Mouse (Mus musculus): ENCODE measurements around the gene Trap1.
"Not testable (repeated sequence)": the region's sequence is repeated elsewhere in the genome, so short reads cannot be mapped to it uniquely, and the experiment has no call there.

The Trap1 gene

DNA sequence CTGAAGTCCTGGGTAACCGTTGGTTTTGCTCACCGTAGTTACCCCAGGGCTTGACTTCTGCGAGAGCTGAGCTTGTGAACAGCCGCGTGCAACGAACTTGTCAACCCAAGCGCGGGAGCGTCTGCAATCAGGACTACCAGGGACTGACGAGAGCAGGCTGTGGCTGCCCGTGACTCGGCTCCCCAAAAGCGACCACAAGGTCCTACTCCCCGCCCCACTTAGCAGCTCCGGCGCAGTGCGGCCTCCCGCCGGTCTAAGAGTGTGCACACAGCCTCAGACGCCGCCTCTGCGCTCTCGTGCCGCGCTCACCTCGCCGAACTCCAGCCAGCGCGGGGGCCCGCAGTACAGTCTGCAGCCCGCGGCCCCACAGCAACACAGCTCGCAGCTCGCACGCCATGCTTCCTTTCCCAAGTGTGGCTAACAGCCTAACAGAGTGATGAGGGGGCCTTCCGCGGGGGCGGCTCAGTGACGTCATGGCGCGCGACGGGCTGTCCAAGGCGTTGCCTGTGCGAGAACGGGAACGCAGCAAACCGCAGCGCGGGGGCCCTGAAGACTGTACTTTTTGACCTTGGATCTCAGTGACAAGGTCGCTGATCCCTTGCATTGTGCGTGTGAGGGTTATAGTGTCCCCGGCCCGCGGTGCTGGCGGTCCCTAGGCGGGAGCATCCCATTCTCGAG lies at the start of gene Trap1:
Gene Trap1, minus strand, starts transcription at position 444 of the 678 bp plus-strand sequence.
- peak; percentile 89 to 93 for DNase-seq (ENCODE audit: low spot score in 2 of 2)

DNA sequence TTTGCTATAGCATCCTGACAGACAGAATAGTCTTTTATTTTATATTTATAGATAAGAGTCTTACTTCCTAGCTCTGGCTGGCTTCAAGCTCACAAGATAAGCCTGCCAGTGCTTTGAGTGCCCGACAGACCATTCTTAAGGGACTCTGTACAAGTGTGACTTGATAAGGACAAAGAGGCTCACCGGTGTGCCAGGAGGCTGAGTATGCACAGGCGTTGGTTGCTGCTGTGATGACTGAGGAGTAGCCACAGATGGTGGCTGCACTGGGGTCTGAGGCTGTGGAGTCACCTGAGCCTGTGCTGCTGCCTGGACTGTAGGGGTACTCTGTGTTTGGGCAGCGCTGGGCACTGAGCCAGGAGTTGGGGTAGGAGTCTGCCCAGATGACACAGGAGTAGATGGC lies 39.4 kb upstream of the Trap1 start:
- no peak for DNase-seq (ENCODE audit: low spot score in 2 of 2)

DNA sequence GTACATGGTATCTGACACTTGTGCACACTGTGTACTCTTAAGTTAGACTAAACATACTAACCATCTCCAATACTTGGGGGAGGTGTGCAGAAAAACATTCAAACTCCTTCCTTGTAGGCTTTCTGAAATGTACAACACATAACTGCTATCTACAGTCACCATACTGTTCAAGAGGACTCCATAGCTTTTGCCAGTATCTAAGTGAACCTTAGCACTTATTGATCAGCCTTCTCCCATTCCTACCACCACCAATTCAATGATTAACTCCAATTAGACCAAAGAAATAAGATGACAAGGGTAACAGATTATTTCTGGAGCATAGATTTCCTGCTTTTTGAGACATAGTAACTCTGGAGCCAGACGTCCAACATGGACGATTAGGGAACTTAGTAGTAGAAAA lies 22.7 kb upstream of the Trap1 start:
- no peak for DNase-seq (ENCODE audit: low spot score in 2 of 2)

DNA sequence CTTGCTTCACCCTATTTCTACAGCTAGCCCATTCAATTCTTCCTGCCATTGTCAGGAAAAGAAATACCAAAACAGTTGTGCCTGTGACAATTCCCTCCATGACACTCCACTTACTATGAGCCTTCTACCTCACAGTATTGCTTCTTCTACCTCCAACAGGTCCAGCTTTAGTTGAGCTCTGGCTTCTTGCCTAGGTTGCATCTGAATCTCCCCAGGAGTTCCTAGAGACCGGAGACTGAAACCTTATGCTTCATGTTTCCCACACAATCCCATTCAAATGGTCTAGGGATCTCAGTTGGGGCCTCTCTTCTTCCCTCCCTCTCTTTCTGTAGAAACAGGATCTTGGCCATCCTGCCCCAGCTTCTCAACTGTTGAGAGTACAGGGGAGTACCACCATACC lies 19.9 kb upstream of the Trap1 start:
- no peak for DNase-seq (ENCODE audit: low spot score in 2 of 2)

DNA sequence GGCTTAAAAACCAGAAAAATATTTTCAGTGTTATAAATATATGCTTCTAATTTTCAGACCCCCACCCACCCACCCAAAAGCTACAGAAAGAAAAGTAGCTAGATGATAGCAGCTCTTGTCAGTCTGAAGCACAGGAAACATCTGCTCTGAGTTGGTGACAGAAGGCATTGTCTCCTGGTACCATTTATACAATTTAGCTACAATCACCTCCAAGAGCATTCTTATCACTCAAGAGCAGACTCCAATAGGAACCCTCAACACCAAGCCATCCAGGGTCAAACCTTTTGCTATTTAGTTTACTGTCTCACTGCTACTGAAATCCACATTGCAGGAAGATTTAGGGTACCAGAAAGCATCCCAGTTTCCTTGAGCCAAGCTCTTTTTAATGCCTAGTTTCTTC lies 19.3 kb upstream of the Trap1 start:
- DNase-seq (ENCODE audit: low spot score in 2 of 2) = no peak

DNA sequence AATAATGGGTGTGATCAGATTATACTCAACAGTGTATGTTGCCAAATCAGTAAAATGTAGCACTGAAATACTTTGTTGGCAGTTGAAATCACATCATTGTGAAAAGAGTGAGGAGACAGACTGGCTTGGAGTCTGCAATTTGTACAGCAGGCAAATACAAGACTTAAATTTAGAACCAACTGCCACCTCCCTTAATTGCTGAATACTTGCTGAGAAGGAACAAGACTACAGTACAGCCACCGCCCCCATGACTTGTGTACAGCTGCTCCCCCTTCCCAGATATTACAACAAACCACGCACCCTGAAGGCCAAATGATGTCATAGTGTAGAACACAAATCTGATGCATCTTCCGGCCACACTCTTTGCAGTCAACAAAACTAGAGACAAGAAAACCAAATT lies 18.5 kb upstream of the Trap1 start:
- DNase-seq (ENCODE audit: low spot score in 2 of 2) = no peak

DNA sequence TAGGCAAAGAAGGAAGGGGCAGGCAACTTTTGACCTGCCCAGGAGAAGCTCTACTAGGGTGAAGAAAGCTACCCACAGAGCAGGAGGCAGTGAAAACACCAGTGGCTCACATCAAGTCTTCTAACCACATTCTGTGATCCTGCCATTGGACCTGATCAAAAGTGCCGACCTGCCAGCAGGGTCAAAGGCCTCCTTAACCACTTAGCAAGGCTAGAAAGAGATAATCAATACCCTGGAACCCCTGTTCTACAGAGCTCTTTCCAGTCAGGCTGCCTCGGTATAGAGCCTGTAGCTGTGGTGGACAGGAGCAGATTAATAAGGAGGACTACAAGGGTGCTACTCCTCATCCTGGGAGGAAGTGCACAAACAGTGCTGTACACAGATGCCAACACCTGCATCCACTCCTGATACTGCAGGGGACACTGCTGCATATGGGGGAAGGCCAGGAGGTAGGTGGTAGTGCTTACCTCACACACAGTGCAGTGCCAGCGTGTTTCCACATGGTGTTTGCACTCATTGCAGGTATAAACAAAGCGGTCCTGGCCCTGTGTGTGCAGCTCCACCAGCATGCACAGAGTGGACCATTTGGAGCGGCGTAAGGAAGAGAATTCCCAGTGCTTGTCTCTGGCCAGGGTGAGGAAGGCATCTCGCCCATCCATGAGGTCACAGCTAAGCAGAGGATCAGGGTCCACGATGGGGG lies 9.7 kb upstream of the Trap1 start:
- DNase-seq (ENCODE audit: low spot score in 2 of 2) = no peak

DNA sequence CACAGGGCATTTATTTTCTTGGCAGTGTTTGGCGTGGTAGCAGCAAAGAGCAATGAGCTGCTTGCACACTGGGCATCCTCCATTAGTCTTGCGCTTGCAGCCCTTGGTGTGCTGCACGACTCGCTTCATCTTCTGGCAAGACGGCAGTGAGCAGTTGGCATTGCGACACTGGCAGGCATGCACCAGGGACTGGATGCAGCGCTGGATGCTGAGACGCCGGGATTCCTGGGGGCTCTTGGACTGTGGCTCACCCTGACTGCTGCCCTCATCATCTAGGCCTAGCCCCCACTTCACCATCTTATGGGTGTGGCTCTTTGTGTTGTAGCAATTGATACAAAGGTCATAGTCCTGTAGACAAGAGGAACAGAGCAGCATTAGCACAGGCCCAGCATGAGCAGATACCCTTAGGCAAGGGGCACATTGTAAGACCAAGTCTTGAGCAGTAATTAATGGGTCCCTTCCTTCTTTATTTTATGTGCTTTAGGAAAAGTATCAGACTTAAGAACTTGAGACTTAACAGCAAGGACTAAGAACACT lies 8.3 kb upstream of the Trap1 start:
- DNase-seq (ENCODE audit: low spot score in 2 of 2) = no peak

DNA sequence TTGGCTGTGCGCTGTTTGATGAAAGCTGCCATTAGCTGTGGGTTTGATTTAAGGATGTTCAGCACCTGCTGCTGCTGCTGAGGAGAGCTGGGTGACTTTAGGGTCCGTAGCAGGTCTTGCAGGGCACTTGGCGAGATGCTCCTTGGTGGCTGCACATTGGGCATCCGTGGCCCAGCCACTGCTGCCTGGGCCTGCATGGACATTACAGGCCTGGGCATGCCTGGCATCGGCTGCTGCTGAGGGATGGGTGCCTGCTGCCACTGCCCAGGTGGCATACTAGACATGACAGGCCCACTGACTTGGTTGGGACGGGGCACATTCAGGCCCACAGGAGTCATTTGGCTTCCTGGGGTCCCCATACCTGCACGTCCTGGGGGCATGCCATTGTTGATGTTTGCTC lies 7.4 kb upstream of the Trap1 start:
- DNase-seq (ENCODE audit: low spot score in 2 of 2) = no peak

DNA sequence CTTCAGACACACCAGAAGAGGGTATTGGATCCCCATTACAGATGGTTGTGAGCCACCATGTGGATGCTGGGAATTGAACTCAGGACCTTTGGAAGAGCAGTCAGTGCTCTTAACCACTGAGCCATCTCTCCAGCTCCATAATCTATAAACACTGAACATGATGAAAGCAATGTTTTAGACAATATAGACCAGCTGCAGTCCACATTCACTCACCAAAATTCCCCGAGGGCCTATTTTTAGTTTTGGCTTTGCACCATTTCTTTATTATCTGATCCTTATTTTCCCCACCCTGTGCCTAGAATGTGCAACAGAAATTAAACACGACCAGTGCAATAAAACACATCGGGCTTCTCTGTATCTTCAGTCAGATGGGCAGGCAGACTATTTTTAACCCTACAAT lies 2.8 kb upstream of the Trap1 start:
- DNase-seq (ENCODE audit: low spot score in 2 of 2) = not testable (repeated sequence)

DNA sequence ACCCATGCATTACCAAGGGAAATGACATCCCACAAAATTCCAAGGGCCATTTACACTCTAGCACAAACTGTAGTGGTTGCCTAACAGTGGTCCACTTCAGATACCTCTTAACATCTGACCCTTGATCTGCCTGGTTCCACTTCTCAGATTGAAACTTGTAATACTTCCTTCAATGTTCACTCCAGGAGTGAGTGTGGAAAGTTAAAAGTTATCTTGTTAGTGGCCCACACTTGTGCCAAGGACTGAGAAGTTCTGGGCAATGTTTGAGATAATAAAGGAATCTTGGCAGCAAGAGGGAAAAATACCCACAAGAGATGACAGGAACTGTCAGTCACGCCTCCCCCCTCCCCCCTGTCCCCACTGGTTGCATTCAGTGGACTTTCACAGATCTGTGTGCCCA lies 2.0 kb upstream of the Trap1 start:
- peak; percentile 25 to 27 for DNase-seq (ENCODE audit: low spot score in 2 of 2)

DNA sequence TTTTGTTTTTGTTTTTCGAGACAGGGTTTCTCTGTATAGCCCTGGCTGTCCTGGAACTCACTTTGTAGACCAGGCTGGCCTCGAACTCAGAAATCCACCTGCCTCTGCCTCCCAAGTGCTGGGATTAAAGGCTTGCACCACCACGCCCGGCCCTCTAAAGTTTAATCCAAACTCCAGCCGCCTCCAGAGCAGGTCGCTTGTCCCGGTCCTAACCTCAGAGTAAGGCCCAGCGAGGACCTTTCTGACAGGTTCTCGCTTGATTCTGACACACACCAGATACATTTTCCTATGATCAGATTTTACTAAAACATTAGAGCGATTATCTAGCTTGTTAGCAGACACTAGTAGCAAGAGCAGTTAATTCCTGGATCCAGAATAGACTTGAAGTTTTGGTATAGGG lies 675 bp upstream of the Trap1 start:
- not testable (repeated sequence) for DNase-seq (ENCODE audit: low spot score in 2 of 2)

DNA sequence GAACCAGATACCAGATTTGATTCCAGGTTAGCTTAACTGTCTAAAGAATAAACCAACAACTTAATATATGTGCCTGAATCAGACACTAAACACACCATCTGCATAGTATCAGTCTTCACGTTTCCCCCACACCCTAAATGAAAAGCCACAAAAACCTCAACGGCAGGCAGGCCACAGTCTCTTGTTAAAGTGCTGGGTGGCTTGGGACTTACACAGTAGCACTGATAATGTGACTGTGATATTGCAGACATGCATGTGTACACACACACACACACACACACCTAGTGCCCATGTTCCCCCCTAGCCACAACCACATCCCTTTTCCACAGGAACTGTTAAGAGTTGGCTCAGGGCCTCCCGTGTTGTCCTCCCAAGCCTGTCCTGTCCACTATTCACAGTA lies 2.8 kb downstream of the Trap1 start:
- DNase-seq (ENCODE audit: low spot score in 2 of 2) = no peak

DNA sequence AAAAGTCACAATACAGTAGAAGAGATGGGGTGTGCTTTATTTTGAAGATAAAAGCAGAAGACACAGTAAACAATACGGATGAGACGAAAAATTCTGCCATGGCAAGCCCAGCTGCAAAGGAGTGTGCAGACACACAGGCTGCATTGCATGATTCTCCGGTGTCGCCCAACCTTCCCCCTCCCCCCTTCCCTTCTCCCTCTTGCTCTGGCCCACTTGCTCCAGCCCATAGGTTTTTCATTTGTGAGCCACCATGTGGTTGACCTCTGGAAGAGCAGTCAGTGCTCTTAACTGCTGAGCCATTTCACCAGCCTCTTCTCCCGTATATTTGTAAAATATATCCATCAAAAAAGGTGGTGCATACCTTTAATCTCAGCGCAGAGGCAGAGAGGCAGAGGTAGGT lies 3.3 kb downstream of the Trap1 start:
- no peak for DNase-seq (ENCODE audit: low spot score in 2 of 2)

DNA sequence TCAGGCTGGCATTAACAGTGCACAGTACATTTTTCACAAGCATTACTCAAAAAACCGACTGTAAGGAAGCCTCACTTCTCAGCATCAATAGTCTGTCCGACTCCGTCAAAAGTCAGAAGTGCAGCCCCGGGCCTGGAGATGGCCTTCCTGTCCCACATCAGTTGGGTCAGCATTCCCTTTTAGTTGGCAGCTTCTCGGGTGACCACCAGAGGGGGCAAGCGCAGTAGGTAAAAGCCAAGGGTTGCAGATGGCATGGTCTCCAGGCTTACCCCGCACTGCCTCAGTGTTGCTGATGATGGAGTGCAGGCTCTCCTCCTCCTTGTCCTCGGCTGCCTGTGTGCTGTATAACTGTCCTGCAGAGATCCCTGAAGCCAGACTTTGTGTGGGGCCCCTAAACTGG lies 9.0 kb downstream of the Trap1 start:
- peak in 1 of 2 experiments; percentile 43 for DNase-seq (ENCODE audit: low spot score in 2 of 2)

DNA sequence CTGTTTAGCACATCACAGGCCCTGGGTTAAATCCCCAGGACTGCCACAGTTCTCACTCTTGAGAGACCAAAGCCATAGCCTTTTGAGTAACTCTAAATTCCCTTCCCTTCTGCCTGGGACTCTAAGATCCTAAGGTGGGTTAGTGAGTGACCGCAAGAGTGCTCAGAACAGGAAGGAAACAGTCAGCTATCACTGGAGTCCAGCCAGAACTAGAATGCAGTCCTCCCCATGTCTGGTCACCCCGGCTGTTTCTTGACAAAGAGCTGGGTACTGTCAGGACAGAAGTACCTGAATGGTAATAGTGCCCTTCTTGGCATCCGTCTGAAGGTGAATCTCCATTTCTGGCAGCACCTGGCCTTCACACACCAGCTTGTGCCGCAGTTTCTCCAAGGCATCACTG lies 12.7 kb downstream of the Trap1 start:
- DNase-seq (ENCODE audit: low spot score in 2 of 2) = no peak

DNA sequence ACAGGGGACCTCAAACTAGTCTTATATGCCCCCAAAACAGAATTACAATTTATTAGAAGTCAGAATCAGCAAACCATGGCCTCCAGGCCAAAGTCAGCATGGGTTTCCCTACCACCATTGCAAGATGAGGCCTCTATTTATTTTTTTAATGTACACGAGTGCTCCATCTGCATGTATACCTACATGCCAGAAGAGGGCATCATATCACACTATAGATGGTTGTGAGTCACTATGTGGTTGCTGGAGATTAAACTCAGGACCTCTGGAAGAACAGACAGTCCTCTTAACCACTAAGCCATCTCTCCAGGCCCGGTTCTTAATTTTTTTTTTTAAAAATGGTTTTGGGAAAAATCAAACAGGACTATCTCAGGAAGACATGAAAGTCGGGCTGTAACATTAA lies 23.8 kb downstream of the Trap1 start:
- no peak for DNase-seq (ENCODE audit: low spot score in 2 of 2)

DNA sequence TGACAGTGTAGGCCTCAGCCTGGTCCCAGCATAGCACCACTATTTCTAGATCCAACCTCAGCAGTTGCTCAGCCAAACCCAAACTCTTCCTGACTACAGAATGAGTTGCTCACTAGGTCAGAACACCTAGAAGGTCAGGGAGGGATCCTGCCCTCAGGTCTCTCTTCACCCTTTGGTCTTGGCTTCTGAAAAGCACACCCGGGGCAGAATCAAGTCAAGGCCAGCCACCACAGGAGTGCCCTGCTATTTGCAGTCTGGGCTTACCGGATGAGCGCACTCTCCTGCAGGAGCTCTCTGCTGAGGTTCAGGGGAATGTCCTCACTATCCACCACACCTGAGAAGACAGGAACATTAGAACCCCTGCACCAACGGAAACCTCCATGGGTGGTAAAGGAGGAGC lies 25.0 kb downstream of the Trap1 start:
- DNase-seq (ENCODE audit: low spot score in 2 of 2) = no peak

DNA sequence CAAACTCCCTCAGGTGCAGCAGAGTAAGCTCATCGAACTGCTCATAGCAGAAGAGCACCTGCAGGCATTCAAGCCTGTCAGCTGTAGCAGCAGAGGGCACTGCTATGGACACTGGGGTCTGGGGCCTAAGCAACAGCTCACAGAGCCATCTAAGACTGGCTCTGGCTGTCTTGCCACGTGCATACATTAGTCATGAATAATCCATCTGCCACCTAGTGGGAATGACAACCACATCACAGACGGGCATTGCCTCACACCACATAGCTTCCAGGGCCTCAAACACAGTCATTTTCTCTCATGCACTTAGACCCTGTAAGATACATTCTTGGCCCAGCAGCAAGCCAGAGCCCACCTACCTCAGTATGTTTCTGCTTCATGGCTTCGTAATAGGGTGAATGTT lies 32.1 kb downstream of the Trap1 start:
- DNase-seq (ENCODE audit: low spot score in 2 of 2) = no peak

DNA sequence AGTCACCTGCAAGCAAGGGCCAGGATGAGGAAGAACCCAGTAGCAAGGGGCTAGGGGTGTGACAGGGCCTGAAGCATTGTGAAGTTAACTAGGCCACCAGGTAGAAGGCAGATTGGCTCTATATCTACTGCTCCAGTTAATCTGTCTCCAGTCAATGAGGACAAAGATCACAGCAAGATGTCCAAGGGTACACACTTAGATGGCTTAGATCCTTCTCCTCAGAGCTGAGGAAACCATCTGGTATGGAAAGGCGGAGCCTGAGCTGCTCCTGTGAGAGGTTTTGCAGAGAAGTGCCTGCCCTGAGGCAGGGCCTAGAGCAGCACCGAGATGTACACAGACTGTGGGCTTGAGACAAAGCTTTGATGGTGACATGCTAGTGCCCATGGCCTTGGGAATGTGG lies 33.5 kb downstream of the Trap1 start:
- DNase-seq (ENCODE audit: low spot score in 2 of 2) = no peak

DNA sequence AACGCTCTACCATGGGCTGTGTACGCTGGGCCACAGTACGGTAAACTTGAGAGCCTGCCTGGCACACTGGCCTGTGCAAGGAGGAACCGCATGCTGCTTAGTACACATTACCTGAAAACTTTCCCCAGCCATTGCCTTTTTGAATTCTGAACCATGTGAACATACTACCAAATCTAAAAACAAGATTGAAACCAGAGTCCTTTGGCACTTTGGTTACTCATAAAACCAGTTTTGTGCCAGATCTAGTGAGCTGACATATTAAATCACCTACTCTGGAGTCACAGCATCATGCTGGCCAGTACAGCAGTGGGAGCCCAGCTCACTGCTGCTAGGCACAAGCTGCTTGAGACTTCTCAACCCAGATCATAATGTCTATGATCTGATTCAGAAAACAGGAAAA lies 36.0 kb downstream of the Trap1 start:
- DNase-seq (ENCODE audit: low spot score in 2 of 2) = no peak

DNA sequence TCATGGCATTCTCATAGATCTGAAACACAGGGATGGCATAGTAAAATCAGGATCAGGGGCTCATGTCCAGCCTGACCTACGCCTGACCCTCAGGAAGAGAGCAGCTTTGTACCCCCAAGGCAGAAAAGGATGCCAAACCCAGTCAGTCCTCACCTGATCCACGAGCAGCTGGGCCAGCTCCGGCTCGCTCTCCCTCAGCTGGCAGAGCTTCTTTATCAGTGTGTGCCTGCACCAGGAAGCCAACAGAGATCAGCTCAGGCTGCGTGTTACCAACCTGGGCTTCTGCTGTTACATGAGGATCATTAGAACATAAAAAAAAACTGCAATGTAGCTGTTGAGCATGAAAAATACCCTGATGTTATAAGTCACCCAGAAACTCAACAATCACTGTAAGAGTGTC lies 37.4 kb downstream of the Trap1 start:
- no peak for DNase-seq (ENCODE audit: low spot score in 2 of 2)

DNA sequence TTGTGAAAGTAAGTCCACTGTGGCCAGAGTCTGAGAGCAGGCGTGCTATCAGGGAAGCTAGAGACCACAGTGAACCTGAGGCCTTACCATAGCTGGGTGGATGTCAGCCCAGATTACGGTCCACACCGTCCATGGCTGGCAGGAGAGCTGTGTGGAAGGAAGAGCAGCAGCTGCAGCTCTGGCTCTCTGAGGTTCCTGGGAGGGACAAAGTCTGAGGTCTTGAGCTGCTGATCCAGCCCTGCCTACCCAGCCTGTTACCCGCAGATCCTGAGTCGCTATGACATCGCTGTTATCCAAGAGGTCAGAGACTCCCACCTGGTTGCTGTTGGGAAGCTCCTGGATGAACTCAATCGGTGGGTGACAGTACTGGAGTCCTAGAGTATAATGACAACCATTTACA lies 39.9 kb downstream of the Trap1 start:
- DNase-seq (ENCODE audit: low spot score in 2 of 2) = no peak

DNA sequence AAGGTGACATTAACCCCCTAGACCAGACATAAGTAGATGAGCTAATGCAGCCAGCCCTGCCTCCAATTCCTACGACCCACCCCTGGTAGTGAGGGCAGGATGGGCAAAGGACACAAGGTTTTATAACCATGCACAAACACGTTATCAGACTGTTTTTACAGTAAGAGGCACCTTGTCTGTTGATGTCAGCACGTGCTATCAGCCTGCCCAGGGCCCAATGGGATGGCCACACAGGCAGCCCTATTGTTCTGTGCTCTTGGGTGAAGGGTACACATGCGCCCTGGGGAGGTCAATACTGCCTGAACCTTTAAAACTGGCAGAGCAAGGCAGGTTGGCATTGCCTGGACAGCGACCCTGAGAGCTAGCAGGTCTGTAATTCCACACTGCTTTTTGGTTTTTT lies 40.8 kb downstream of the Trap1 start, which contains the start of gene Dnase1:
Gene Dnase1, plus strand, starts transcription at position 136 of the 400 bp plus-strand sequence.
- DNase-seq (ENCODE audit: low spot score in 2 of 2) = no peak

All from heart, adult 9 months (tissue).